Mouse (Mus musculus) adrenal gland, adult (tissue): ENCODE data around the gene Ankrd63.
A peak's percentile ranks its signal among the peaks of the same experiment; 100 is the strongest.

ENCODE experiments used
- DNase-seq, 2 experiments: peaks; one replicate each; pipeline ENCODE4 v3.0.0; 2022 to 2023; ENCODE audit warnings: low spot score in 1 of 2; ENCODE audit not compliant: inconsistent age in 2 of 2

The Ankrd63 gene

DNA sequence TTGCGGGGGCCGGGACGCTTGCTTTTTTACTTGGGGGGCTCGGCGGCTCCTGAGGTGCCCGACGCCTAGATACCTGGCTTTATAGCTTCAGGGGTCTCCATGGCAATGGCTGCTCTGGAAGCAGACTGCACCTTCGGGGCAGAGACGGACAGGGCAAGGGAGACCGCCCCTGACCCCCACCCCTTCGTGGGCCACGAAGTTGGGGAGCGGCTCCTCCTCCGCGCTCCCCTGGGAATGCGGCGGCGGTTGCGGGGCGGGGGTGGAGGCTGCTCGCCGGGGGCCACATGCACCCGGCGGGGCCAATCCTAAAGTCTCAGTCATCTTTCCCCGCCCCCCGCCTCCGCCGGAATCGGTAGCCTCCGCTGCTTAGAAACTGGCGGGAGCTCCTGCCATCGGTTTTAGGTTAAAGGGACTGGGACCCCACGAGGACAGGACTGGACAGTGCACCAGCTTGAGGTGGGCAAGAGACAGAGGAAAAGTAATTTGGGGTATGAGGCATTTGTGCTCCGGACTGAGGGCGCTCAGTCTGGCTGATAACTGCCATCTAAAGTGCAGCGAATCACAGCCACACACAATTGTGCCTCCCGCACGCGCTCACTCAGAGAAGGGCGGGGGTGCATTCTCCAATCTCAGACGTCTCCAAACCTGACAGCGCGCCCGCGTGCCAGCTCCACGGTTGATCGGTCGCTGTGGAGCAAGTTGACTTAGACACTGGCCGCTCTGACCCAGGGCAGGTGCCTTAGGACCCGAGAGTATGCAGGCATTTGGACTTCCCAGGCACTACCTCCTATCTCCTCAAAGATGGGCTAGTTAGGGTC lies at the start of gene Ankrd63:
Gene Ankrd63 (minus strand): TSS at position 51 of the 818 bp plus-strand sequence.
- DNase-seq = peak in 1 of 2 experiments; percentile 70

DNA sequence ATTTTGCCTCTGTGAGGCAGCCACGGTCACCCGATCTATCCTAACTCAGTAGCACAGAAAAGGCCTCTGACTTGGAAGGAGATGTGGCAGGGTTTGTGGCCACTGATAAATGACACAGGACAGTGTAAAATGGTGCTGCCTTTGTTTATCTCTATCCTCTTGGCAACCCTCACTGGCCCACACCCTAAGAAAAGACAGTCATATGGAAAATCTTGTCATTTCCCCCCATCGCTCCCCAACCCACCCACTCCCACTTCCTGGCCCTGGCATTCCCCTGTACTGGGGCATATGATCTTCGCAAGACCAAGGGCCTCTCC lies 49.0 kb upstream of the Ankrd63 start:
- DNase-seq = no peak

DNA sequence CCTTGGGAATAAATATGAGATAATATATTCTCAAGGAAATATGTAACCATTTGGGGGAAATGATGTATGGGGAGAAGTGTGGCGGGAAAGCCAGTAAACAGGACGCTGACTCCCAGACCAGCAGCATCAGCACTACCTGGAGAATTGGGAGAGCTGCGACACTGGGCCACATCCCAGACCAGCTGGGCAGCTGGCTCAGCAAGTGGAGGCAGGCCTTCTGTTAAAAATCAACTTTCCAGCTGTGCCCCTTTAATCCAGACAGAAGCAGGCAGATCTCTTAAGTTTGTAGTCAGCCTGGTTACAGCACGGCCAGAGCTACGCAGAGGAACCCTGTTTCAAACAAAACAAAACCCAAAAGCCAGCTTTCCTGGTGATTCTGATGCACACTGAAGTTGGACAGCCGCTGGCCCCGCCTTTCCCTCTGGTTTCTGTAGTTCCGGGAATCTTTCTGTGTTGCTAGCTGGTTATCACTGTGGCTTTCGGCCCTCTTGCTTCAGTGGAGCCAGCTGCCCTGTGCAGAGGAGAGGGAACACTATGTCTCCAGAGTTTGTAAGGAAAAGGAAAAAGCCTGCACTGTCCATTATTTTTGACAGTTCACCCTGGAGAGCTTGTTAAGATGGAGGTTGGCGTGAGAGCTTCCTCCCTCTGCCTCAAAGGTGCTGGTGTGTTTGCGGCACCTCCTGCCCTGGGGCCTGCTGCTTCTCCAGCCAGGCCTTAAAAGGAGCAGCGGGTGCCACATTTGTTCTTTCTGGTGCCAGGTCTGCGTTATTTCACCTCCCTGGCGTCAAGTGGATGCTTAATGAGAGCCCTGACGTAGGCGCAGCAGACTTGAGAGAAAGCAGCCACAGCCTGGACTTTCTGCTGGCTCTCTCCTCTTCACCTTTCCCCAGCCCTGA lies 48.4 kb upstream of the Ankrd63 start:
- DNase-seq = peak in 1 of 2 experiments; percentile 40

DNA sequence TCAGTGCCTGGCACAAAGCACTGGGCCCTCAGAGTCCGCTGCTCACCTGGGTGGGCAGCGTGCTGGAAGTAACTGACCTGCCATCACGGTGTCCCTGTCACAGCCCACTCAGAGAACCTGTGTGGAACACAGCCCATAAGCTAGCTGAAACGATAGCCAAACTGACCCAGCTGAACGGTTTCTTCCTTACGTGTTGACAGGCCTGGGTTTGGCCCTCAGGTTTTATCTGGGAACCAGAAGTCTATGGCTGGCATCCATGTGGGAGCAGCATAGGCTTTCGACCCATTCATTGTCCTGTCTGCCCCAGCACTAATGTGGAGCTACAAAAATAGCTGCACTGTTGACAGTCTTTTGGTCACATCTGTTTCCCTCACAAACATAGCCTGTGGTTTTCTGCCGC lies 46.7 kb upstream of the Ankrd63 start:
- peak in 1 of 2 experiments; percentile 18 for DNase-seq

DNA sequence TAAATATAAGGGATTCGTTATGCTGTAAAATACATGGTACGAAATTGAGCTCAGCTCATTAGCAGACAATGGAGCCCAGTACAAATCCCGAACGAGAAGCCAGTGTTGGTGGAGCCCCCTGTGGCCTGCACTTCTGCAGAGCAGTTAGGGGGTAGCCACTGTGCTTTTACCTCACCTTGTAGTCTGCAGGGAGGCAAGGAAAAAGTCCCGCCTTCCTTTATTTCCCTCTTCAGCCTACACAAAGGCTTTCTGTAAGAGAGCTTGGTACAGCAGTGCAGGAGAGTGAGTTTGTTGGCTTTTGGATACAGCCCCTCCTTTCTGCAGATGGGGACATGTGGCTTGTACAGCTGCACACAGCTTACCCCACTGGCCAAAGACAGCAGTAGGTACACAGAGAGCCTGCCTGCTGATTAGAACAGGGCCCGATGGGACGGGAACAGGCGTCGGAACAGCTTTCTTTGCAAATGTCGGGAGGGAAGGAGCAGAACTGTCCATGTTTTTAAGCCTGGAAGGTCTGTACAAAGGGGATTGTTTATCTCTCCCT lies 45.6 kb upstream of the Ankrd63 start:
- peak in 1 of 2 experiments; percentile 18 for DNase-seq

DNA sequence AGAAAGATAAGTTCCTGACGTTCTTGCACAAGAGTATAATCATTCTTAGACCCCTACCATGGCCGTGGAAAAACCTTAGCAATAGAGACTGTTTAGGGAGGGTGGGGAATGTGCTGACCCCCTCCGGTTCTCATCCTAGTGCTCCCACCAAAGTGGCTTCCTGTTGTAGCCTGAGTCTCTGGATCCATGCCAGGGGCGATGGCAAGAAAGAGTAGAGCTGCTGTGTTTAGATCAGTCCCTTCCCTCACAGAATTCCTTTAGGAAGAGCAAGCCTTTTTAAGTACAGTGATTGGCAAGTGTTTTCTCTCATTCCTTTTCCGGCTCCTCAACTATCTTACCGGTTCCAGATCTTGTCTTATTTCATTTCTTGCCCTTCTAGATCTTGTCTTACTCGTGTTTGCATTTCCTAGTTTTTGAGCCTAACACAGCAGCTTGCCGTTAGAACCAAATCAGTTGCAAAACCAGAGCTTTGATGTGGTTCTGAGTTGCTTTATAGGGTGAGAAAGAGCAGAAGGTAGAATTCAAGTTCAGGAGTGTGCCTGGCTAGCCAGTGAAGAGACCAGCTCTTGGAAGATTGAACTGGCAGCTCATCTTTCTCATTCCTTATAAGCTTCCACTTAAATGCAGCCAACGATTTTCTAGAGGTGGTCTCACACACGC lies 43.7 kb upstream of the Ankrd63 start:
- DNase-seq = peak; percentile 34 to 71

DNA sequence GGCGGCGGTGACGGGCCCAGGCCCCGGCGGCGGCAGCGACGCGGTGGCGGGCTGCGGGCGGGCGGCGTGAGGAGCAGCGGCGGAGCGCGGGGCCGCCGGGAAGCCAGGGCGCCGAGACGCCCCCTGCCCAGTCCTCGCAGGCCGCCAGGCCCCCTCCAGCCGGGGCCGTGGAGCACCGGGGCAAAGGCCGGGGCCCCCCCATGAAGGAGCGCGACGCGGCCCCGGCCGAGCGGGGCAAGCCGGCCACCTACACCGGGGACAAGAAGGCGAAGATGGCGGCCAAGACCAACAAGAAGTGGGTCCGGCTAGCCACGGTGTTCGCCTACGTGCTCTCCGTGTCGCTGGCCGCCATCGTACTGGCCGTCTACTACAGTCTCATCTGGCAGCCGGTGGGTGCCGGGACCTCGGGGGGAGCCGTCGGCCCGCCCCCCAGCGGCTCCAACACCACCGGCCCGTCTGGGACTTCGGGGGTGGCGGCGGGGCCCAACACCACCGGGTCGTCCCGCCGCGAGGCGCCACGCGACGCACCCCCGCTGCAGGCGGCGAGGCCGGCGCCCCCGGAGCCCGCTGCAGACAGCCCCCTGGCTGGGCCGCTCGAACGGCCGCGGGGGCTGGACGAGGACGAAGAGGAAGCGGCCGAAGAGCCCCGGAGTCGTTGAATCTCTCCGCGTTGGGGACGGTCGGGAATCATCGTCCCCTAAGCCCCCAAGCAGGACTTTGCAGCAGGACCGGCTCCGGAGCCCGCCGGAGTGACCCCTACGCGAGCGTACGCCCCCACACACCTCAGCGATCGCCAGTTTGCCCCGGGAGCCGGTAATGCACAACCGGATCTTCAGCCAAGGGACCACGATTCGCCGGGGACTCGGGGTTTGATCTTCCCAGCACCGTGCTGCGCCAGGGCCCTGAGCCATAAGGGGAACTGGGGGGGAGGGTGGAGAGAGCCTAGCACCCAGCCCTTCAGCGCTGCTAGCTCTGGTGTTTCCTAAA lies 42.4 kb upstream of the Ankrd63 start:
- DNase-seq = peak; percentile 56 to 85

DNA sequence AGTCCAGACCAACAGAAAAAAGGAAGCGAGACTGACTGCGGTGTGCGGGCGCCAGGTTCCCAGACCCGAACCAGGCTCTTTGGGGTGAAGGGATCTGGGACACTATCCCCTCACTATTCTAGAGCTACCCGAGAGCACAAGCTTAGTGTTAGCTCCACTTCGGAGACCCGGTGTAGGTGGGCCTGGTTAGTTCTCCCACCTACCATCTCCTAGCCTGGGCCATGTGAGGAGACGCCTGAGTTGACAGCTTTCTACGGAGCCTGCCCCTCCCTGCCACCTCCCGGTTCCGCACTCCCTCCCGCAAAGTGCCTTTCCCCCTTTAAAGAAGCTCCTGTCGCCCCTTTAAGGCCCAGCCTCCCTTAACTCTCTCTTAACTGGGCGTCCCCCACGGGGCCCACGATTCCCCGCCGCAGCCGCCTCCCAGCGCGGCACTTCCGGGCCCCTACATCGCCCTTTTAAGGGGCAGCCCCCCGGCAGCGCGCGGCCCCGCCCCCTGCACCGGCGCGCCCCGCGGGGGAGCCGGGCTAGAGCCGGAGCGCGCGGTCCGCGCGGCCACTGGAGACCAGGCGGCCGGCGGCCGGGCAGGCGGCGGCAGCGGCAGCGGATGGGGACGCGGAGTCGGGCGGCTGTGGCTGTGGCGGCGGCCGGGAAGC lies 41.6 kb upstream of the Ankrd63 start, which contains the start of gene Inafm2:
Gene Inafm2 (plus strand): TSS at position 527 of the 653 bp plus-strand sequence.
- DNase-seq = peak; percentile 96 to 97

DNA sequence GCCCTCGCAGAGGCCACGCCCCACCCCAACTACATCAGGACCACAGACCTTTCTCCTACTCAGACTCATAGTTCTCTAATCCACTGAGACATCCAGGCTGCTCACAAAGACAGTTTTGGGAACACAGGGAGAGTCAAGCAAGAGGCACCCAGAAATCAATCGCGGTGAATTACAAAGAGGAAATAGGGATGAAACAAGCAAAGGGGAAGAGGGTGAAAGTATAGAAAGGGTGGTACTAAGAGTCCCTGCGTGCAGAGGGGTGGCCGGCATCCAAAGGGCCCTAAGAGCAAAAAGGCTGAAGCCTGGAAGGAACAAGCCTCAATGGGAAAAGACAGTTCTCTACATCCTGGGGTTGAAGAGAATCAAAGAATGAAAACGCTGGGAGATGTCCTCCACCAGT lies 40.9 kb upstream of the Ankrd63 start:
- peak; percentile 9 to 37 for DNase-seq

DNA sequence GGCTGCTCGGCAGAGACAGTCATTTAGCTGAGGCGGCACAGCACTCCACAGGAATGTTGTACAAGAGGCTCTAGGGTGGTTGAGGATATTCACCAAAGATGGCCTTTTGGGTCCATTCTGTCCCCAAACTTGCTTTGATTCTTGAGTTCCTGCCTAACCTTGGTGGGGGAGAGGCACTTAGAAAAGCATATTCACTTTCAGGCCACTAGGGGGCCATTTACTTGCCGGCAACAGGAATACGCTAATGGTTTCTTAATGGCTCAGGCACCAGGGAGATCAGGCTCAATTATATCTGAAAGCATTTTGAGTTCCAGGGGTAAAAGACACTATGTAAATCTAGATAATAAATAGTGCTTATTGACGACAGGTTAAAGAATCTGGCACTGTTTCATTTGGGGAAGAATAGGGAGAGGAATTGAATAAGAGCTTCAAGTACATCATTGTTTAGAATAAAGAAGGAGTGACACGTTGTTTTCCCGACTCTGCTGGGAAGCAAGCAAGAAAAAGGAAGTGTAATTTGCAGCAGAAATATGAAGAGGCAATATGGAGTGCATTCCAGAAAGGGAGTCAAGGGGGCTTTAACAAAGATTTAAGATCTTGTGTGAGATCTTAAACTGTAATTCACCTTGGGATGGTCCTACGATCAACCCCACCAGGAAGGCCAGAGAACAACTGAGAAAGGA lies 39.6 kb upstream of the Ankrd63 start:
- peak; percentile 40 to 86 for DNase-seq

DNA sequence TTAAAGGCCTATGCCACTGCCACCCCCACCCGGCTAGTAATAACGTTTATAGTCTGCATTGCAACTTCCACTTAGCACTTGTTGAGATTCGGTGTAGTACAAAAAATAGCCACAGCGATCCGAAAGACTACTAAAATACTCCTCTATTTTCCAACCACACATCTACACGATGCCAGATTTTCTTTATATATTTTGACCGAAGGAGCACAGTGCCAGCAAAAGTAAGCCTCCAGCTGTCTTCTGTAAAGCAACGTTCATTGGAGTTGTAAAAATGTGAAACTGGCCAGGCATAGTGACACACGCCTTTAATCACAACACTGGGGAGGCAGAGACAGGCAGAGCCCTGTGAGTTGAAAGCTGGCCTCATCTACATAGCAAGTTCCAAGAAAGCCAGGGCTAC lies 37.4 kb upstream of the Ankrd63 start:
- peak in 1 of 2 experiments; percentile 1 for DNase-seq

DNA sequence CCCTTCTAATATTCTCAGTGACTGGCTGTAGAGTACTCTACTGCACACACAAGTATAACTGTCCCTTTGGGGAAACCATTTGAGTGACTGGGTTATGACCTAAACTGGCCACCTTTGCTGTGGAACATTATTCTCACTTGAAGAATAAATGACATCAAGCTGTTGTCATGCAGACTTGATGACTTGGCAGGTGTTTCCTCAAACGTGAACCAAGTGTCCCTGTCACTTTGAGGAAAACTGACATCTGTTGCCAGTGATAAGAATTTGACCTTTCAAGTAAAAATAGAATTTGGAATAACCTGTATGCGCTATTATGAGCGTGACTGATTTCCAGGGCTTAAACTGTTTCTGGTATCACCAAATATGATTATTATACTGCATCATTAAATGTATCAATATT lies 36.6 kb upstream of the Ankrd63 start:
- no peak for DNase-seq

DNA sequence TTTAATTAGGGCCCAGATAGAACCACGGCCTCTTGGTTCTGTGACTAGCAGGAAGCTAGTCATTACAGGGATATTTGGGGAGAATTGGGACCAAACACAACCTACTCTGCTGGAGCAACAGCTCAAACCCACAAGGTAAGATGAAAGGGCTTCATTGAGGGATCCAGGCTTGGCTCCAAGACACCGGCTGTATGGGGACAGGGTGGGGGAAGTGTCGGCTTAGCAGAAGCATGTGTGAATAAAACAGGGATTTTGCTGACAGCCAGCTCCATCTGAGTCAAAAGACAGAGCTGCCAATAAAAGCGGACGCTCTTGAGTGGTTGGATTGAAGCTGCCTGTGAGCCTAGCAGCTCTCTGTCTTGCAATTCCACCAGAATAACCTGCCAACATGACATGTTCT lies 29.6 kb upstream of the Ankrd63 start:
- DNase-seq = no peak

DNA sequence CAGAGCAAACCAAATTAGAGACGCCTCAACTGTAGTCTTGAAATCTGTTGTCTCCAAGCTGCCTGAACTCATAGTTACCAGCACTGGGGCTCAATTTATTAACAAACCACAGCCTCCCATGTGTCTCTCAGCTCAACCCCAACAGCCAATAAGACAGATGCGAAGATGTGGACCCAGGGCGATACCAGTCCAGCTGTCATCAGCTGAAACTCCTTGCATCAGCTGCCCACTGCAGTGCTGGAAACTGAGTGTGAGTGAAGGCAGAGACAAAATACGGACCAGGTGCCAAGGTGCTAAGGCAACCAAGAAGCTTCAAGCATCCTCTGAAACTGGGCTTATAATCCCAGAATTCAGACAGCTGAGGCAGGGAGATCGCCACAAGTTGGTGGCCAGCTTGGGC lies 28.2 kb upstream of the Ankrd63 start:
- DNase-seq = no peak

DNA sequence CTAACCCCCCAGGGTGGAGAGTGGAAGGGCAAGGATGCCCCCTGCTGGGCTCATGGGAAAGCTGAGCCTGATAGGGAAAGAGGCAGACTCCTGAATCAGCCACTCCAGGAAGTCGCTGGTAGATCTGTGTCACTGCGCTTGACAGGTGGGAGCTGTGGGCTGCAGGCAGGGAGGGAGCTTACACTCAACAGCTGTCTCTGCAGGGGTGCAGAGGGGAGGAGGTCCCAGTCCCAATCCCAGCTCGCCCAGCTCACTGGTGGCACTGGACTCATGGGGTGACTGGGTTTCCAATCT lies 26.8 kb upstream of the Ankrd63 start:
- DNase-seq = peak; percentile 86 to 95

DNA sequence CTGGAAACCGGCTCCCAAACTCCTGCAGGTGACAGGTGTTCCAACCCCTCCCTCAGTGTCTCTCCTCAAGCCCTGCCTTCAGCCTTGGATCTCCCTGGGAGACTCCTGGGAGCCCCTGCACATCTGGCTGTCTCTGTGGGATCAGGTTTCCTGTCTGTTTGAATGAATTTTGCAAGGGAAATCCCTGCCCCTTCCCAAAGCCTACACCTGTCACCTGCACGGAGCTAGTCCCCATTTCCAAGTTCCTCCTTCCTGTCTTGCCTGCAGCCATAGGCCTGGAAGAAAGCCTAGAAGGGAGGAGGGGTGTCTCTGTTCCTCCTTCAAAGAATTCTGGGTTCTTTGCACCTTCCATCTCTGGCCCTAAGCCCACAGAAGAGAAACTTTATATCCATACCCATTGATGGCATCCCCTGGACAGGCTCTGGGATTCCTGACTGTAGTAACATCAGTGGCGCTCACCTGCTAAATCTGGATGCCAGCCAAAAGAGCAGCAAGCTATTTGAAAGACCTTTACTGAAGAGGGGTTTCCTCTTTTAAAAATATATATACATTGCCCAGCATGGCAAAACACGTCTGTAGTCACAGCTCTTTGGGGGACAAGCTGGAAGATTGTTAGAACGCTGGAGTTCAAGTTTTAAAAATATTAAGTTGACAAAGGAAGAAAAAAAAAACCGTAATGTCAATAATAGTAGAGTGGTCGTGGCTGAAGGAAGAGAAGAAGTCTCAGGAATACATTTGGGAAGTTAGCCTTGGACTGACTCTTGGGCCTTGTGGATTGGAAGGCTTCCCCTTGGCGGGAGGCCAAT lies 26.3 kb upstream of the Ankrd63 start:
- no peak for DNase-seq

DNA sequence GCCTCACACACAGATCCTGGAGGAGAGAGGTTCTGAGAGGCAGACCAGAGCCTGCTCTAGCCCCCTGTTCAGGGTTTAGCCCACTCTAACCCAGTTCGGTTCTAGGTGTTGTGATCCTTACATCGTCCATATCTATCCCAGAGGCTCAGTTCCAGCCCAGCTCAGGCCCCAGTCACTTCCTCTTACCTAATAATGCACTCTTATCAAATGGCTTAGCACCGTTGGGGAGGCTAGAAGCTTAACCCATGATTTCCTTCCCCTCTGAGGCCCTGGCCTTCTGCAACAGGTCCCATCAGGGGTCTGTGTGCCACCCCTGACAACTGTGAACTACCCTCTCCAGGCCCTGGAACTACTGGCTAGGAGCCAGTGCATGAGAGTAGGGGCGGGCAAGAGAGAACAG lies 25.4 kb upstream of the Ankrd63 start:
- DNase-seq = no peak

DNA sequence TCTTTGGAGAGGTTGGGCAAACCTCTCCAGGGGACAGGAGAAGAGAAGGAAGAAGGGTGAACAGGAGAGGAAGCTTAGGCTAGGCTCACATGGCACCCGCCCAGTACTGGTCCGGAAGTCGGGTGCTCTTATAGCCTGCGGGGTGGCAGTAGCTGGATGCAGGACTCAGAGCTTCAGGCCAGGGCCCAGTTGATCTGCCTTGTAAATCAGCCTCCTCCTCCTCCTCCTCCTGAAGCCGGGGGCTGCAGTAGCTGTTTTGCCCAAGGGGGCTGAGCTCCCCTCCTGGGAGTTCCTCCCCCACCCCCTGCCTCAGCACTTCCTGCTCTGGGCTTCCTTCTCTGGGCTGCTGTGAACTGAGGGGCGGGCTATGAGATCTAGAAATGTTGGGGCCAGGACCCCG lies 24.6 kb upstream of the Ankrd63 start, which contains the start of gene Plcb2:
Gene Plcb2 (minus strand): TSS at position 102 of the 400 bp plus-strand sequence.
- peak in 1 of 2 experiments; percentile 33 for DNase-seq
